Comparison of ENCODE assay signal across 26 mouse cellular contexts in the genomic region with DNA sequence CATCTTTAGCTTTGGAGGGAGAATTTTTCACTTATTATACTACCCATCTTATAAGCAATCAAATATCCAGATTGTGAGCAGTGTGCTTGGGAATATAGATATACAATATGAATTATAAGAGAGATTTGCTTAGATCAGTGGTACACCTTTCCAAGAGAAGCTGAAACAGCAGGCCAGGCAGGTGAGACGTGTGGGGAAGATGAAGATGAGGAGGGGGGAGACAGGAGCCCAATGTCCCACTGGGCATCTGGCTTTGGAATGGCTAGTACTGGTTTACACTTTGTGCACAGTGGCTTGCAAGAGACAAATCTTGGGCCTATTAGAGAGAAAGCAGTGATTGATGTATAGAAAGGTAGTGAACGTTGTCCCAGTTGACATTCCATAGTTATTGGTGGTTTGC. TPM values are rescaled to one million over a fixed set of nuclear protein-coding genes. Genes with fewer than 3 reads are reported as not detected.
"Had no signal": no experiment of that assay in that cellular context is flagged by ENCODE, and none has a peak within 500 bp of the region (broad histone marks: within the 10 kb centered on the region; RNA-seq: fewer than 3 reads in every experiment).

No protein-coding gene starts in this region.

- H3K4me2 ChIP-seq: embryonic facial prominence, embryonic 12.5 days; embryonic facial prominence, embryonic 13.5 days; embryonic facial prominence, embryonic 15.5 days; forebrain, embryonic 12.5 days; forebrain, embryonic 13.5 days had no signal

- H3K27me3 ChIP-seq: embryonic facial prominence, embryonic 12.5 days; embryonic facial prominence, embryonic 15.5 days had no signal

- H3K4me1 ChIP-seq: embryonic facial prominence, embryonic 12.5 days; embryonic facial prominence, embryonic 15.5 days had no signal

- ATAC-seq: forebrain, embryonic 13.5 days; forebrain, embryonic 14.5 days; forebrain, embryonic 15.5 days; forebrain, embryonic 16.5 days; forebrain, postnatal 0 days had no signal

- H3K9me3 ChIP-seq: embryonic facial prominence, embryonic 10.5 days; embryonic facial prominence, embryonic 12.5 days; embryonic facial prominence, embryonic 13.5 days; embryonic facial prominence, embryonic 15.5 days; forebrain, embryonic 10.5 days; forebrain, embryonic 12.5 days; forebrain, embryonic 13.5 days; forebrain, embryonic 15.5 days; heart, embryonic 10.5 days had no signal

- H3K9ac ChIP-seq: embryonic facial prominence, embryonic 12.5 days; embryonic facial prominence, embryonic 13.5 days; embryonic facial prominence, embryonic 15.5 days; forebrain, embryonic 12.5 days; forebrain, embryonic 13.5 days; forebrain, embryonic 15.5 days; forebrain, postnatal 0 days had no signal

- DNase-seq: cerebellum, adult 2 months; cerebellum, adult 8-10 months; cerebellum, adult 9-10 months; cerebellum, adult 9-11 months; cerebellum, postnatal 10 days; cerebellum, postnatal 14 days; cerebellum, postnatal 25 days; cerebellum, postnatal 36 days; embryo, embryonic 11 days; forebrain, postnatal 0 days; gastrocnemius, postnatal 14 days; gastrocnemius, postnatal 25 days; gastrocnemius, postnatal 36 days; heart, adult 18-20 months had no signal

- H3K4me3 ChIP-seq: embryonic facial prominence, embryonic 10.5 days; embryonic facial prominence, embryonic 12.5 days; embryonic facial prominence, embryonic 13.5 days; embryonic facial prominence, embryonic 15.5 days; erythroblast, embryonic 14.5 days; forebrain, embryonic 10.5 days; forebrain, embryonic 12.5 days; forebrain, embryonic 13.5 days; forebrain, embryonic 15.5 days; heart, embryonic 10.5 days had no signal

- H3K36me3 ChIP-seq: embryonic facial prominence, embryonic 10.5 days; embryonic facial prominence, embryonic 12.5 days; embryonic facial prominence, embryonic 13.5 days; embryonic facial prominence, embryonic 15.5 days; forebrain, embryonic 10.5 days; forebrain, embryonic 12.5 days; forebrain, embryonic 15.5 days; heart, embryonic 10.5 days had no signal

- H3K27ac ChIP-seq: embryonic facial prominence, embryonic 10.5 days; embryonic facial prominence, embryonic 12.5 days; embryonic facial prominence, embryonic 13.5 days; embryonic facial prominence, embryonic 15.5 days; forebrain, embryonic 10.5 days; forebrain, embryonic 12.5 days; forebrain, embryonic 13.5 days; forebrain, embryonic 15.5 days; heart, embryonic 10.5 days had no signal

RNA-seq across cellular contexts. Expression of gene Hivep2, which starts 2.9 kb away (rescaled TPM):
- polyA plus RNA-seq: erythroblast, embryonic 14.5 days had no signal
